Mouse (Mus musculus) neural tube, embryonic 13.5 days (tissue): Measurements from ENCODE around the gene Dnah3. TPM values are rescaled to one million over a fixed set of nuclear protein-coding genes. Genes with fewer than 3 reads are reported as not detected.

Experiments
- ATAC-seq: fragments of 200-750 bp; cut with Nextera tagmentation; 2 replicates; pipeline ENCODE4 v1.8.0; 2017; ENCODE audit warnings: low read depth, mild to moderate bottlenecking, moderate TSS enrichment, moderate library complexity
- H3K27ac ChIP-seq: fragments of 300-500 bp; sonication (generic); replicated peaks from 2 replicates; pipeline ENCODE4 v1.5.1; 2015; ENCODE audit warnings: moderate library complexity, mild to moderate bottlenecking, inconsistent platforms
- H3K27me3 ChIP-seq: fragments of 300-500 bp; sonication (generic); 2 replicates; pipeline ENCODE4 v1.6.1; 2015; ENCODE audit warnings: mild to moderate bottlenecking, inconsistent platforms
- H3K36me3 ChIP-seq: fragments of 300-500 bp; sonication (generic); 2 replicates; pipeline ENCODE4 v1.6.1; 2015; ENCODE audit warnings: mild to moderate bottlenecking, inconsistent platforms
- H3K4me1 ChIP-seq: fragments of 300-500 bp; sonication (generic); replicated peaks from 2 replicates; pipeline ENCODE4 v1.6.1; 2015; ENCODE audit warnings: inconsistent platforms
- H3K4me2 ChIP-seq: fragments of 300-500 bp; sonication (generic); 2 replicates; pipeline ENCODE4 v1.6.1; 2015; ENCODE audit warnings: inconsistent platforms, mild to moderate bottlenecking, moderate library complexity
- H3K4me3 ChIP-seq: fragments of 300-500 bp; sonication (generic); 2 replicates; pipeline ENCODE4 v1.5.1; 2015; ENCODE audit warnings: mild to moderate bottlenecking, inconsistent platforms
- H3K9ac ChIP-seq: fragments of 300-500 bp; sonication (generic); 2 replicates; pipeline ENCODE4 v1.6.1; 2015; ENCODE audit warnings: moderate library complexity, mild to moderate bottlenecking, inconsistent platforms
- H3K9me3 ChIP-seq: fragments of 300-500 bp; sonication (generic); 2 replicates; pipeline ENCODE4 v1.6.1; 2016; ENCODE audit warnings: inconsistent platforms
- WGBS: fragments of 180-500 bp; shearing (Covaris S2); methylation state at CpG from one replicate; pipeline ENCODE4 v1.1.7; 2015; 5-methylcytosine and 5-hydroxymethylcytosine counted together
- polyA plus RNA-seq: library from polyadenylated mRNA; unstranded; fragments of >200 nt; fragmentation: Nextera tagmentation; extraction: Ambion mirVana; gene quantifications from 2 replicates; pipeline ENCODE4 v1.2.1, GENCODE M21; 2015

Gene Dnah3
- polyA plus RNA-seq, 1 experiment from 2014 or later, result not detected

DNA sequence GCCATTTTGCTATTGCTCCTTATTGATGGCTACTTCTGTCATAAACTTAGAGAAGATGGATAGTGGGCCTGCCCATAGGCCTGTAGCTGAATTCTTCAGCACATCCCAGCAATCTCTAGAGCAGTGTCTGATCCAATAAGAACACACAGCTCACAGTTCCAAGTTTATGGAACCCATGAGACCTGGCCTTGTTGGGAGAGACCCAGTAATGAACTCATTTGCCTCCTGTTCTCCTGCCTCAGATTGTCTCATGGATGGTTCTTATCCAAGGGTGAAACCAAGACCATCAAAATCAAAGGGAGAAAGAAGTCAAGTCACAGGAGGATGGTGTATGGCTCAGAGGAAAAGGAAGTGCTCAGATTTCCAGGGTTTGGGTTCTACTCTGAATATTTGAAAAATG lies 44.6 kb downstream of the Dnah3 start:
- H3K27ac ChIP-seq, result no peak overlapping the region
- no peaks in the 10 kb centered on the region for H3K36me3 ChIP-seq
- no peak overlapping the region for H3K4me3 ChIP-seq
- no peaks in the 10 kb centered on the region for H3K4me1 ChIP-seq
- no peak for ATAC-seq
- no peak overlapping the region for H3K4me2 ChIP-seq
- H3K27me3 ChIP-seq, result no peaks in the 10 kb centered on the region
- no peak overlapping the region for H3K9ac ChIP-seq
- H3K9me3 ChIP-seq, result no peaks in the 10 kb centered on the region

GRCm38 (mm10) chr7:120043990-120044389 lies 51.1 kb downstream of the Dnah3 start:
- Histone ChIP-seq H3K9ac (no peak overlapping the region), H3K4me1 (no peaks in the 10 kb centered on the region), H3K4me3 (no peak overlapping the region), H3K4me2 (no peak overlapping the region), H3K27ac (no peak overlapping the region), H3K27me3 (no peaks in the 10 kb centered on the region), H3K36me3 (no peaks in the 10 kb centered on the region), H3K9me3 (no peaks in the 10 kb centered on the region)
- no peak for ATAC-seq
- WGBS, result 89% methylated on average over 3 of the region's 3 CpGs

- Histone ChIP-seq H3K4me2 (no peak overlapping the region), H3K4me3 (no peak overlapping the region), H3K9ac (no peak overlapping the region), H3K4me1 (no peaks in the 10 kb centered on the region), H3K9me3 (no peaks in the 10 kb centered on the region), H3K27me3 (no peaks in the 10 kb centered on the region), H3K36me3 (no peaks in the 10 kb centered on the region), H3K27ac (no peak overlapping the region)
- ATAC-seq, result no peak
- WGBS, result 82% methylated on average over 5 of the region's 5 CpGs
Observed at GRCm38 (mm10) chr7:120036422-120036821, 58.7 kb downstream of the Dnah3 start.

GRCm38 (mm10) chr7:120034996-120035395 lies 60.1 kb downstream of the Dnah3 start:
- no peaks in the 10 kb centered on the region for H3K4me1 ChIP-seq
- no peak for ATAC-seq
- WGBS, result 84% methylated on average over 4 of the region's 4 CpGs

GRCm38 (mm10) chr7:120034566-120034965 lies 60.5 kb downstream of the Dnah3 start:
- WGBS, result 67% methylated on average over 1 of the region's 1 CpGs
- Histone ChIP-seq H3K9me3 (no peaks in the 10 kb centered on the region), H3K4me3 (no peak overlapping the region), H3K4me2 (no peak overlapping the region), H3K36me3 (no peaks in the 10 kb centered on the region), H3K27ac (no peak overlapping the region), H3K9ac (no peak overlapping the region), H3K4me1 (no peaks in the 10 kb centered on the region), H3K27me3 (no peaks in the 10 kb centered on the region)
- ATAC-seq, result no peak

More at GRCm38 (mm10) chr7:120034996-120035395, 60.1 kb downstream of the Dnah3 start:
- no peaks in the 10 kb centered on the region for H3K27me3 ChIP-seq
- no peak overlapping the region for H3K27ac ChIP-seq
- H3K36me3 ChIP-seq, result no peaks in the 10 kb centered on the region
- H3K9me3 ChIP-seq, result no peaks in the 10 kb centered on the region
- no peak overlapping the region for H3K4me3 ChIP-seq
- H3K4me2 ChIP-seq, result no peak overlapping the region
- no peak overlapping the region for H3K9ac ChIP-seq

DNA sequence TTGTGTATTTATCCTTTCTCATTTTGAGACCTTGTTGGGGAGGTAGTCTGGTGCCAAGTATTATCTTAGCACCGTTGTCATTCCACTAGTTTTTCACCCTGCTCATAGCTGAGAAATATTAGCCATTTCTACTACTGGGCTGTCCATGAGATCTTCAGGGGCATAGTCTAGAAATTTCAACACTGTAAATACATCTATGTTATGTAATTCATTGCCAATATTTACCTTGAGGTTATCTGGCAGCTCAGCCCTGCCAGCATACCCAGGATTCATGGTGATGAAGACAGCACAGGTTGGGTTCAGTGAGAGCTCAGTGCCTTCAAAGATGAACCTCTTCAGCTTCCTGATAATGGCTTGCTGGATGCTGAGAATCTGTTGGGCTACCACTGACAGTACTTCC lies 66.4 kb downstream of the Dnah3 start:
- Histone ChIP-seq H3K4me2 (no peak overlapping the region), H3K4me1 (no peaks in the 10 kb centered on the region), H3K9me3 (no peaks in the 10 kb centered on the region), H3K4me3 (no peak overlapping the region), H3K27ac (no peak overlapping the region), H3K27me3 (no peaks in the 10 kb centered on the region), H3K36me3 (no peaks in the 10 kb centered on the region), H3K9ac (no peak overlapping the region)
- no peak for ATAC-seq
- 93% methylated on average over 1 of the region's 1 CpGs for WGBS

GRCm38 (mm10) chr7:119997066-119997465 lies 98.0 kb downstream of the Dnah3 start:
- H3K4me2 ChIP-seq, result no peak overlapping the region
- H3K27ac ChIP-seq, result no peak overlapping the region
- no peaks in the 10 kb centered on the region for H3K4me1 ChIP-seq
- H3K9ac ChIP-seq, result no peak overlapping the region
- H3K9me3 ChIP-seq, result no peaks in the 10 kb centered on the region
- WGBS, result 85% methylated on average over 6 of the region's 6 CpGs
- H3K4me3 ChIP-seq, result no peak overlapping the region
- H3K36me3 ChIP-seq, result no peaks in the 10 kb centered on the region
- H3K27me3 ChIP-seq, result no peaks in the 10 kb centered on the region
- ATAC-seq, result no peak

- no peaks in the 10 kb centered on the region for H3K9me3 ChIP-seq
- WGBS, result 83% methylated on average over 3 of the region's 3 CpGs
- ATAC-seq, result no peak
Observed at GRCm38 (mm10) chr7:119985279-119985912, 109.7 kb downstream of the Dnah3 start.

DNA sequence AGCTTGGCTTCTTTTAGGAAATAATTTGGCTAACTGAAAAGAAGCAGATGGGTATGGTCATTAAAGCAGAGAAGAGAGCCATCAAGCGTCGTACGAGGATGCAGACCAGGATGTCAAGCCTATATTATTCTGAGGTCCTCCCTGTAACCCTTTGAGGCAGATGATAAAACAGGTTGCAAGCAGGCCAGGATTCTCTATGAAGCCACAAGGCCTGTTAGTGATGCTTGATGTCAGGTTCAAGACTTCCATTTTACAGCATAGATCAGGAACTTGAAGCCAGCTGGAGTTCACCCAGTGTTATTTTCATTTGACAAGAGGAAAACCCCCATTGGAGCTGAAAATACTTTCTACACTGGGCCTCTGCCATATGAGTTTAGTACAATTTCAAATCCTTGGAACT lies 114.9 kb downstream of the Dnah3 start:
- Histone ChIP-seq H3K27ac (no peak overlapping the region), H3K9ac (no peak overlapping the region), H3K27me3 (no peaks in the 10 kb centered on the region), H3K4me2 (no peak overlapping the region), H3K36me3 (no peaks in the 10 kb centered on the region), H3K4me3 (no peak overlapping the region), H3K4me1 (no peaks in the 10 kb centered on the region), H3K9me3 (no peaks in the 10 kb centered on the region)
- no peak for ATAC-seq
- 91% methylated on average over 3 of the region's 3 CpGs for WGBS

More at GRCm38 (mm10) chr7:119985279-119985912, 109.7 kb downstream of the Dnah3 start:
- H3K4me2 ChIP-seq, result no peak overlapping the region
- no peak overlapping the region for H3K4me3 ChIP-seq
- H3K27ac ChIP-seq, result no peak overlapping the region
- H3K36me3 ChIP-seq, result no peaks in the 10 kb centered on the region
- H3K4me1 ChIP-seq, result no peaks in the 10 kb centered on the region
- H3K27me3 ChIP-seq, result no peaks in the 10 kb centered on the region
- H3K9ac ChIP-seq, result no peak overlapping the region

DNA sequence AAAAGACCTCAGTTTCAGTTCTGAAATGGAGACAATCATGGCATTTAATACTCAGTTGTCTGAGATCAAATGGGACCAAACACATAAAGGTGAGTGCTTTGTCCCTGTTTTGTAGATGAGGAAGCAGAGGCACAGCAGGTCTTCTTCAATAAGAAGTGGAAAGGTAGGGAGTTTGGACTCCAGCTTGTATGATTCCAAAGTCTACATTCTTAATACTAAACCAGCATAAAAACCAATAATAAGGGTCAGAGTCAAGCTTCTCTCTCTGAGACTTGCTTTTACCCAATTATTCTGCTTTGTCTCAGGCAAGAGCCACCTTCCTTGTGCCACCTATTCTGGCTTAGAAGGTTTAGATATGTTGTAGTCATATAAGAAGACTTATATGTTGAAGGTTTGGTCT lies 116.5 kb downstream of the Dnah3 start:
- Histone ChIP-seq H3K27me3 (no peaks in the 10 kb centered on the region), H3K4me1 (no peaks in the 10 kb centered on the region), H3K4me2 (no peak overlapping the region), H3K27ac (no peak overlapping the region), H3K9me3 (no peaks in the 10 kb centered on the region), H3K36me3 (no peaks in the 10 kb centered on the region), H3K4me3 (no peak overlapping the region), H3K9ac (no peak overlapping the region)
- ATAC-seq, result no peak

- Histone ChIP-seq H3K9ac (no peak overlapping the region), H3K4me2 (no peak overlapping the region), H3K4me1 (no peaks in the 10 kb centered on the region), H3K9me3 (no peaks in the 10 kb centered on the region), H3K36me3 (no peaks in the 10 kb centered on the region), H3K4me3 (no peak overlapping the region), H3K27ac (no peak overlapping the region), H3K27me3 (no peaks in the 10 kb centered on the region)
- no peak for ATAC-seq
- 86% methylated on average over 7 of the region's 7 CpGs for WGBS
Observed at GRCm38 (mm10) chr7:119977574-119977973, 117.5 kb downstream of the Dnah3 start.

- Histone ChIP-seq H3K4me2 (no peak overlapping the region), H3K9me3 (no peaks in the 10 kb centered on the region), H3K4me1 (no peaks in the 10 kb centered on the region), H3K4me3 (no peak overlapping the region), H3K9ac (no peak overlapping the region), H3K27me3 (no peaks in the 10 kb centered on the region), H3K27ac (no peak overlapping the region), H3K36me3 (no peaks in the 10 kb centered on the region)
- no peak for ATAC-seq
- 87% methylated on average over 6 of the region's 6 CpGs for WGBS
Observed at GRCm38 (mm10) chr7:119976256-119976655, 118.8 kb downstream of the Dnah3 start.

- no peak overlapping the region for H3K27ac ChIP-seq
- H3K4me2 ChIP-seq, result no peak overlapping the region
- H3K4me3 ChIP-seq, result no peak overlapping the region
- no peaks in the 10 kb centered on the region for H3K9me3 ChIP-seq
- H3K4me1 ChIP-seq, result no peaks in the 10 kb centered on the region
- no peak for ATAC-seq
- no peaks in the 10 kb centered on the region for H3K36me3 ChIP-seq
- no peak overlapping the region for H3K9ac ChIP-seq
- H3K27me3 ChIP-seq, result no peaks in the 10 kb centered on the region
- 86% methylated on average over 5 of the region's 5 CpGs for WGBS
Observed at GRCm38 (mm10) chr7:119974214-119974613, 120.9 kb downstream of the Dnah3 start.
